Mouse (Mus musculus): Measurements from ENCODE around the gene Mepce. TPM values are rescaled to one million over a fixed set of nuclear protein-coding genes. Genes with fewer than 3 reads are reported as not detected.
"Not testable (repeated sequence)": the region's sequence is repeated elsewhere in the genome, so short reads cannot be mapped to it uniquely, and the experiment has no call there.

Mepce gene
- 10 to 100 TPM; 23.0 to 24.2 (median 23.3) TPM for total RNA-seq (2022)

- DNase-seq (ENCODE audit: low spot score in 2 of 2): peak; percentile 88 to 94
Measured at GRCm38 (mm10) chr5:137787151-137787928, at the start of gene Mepce, which contains the start of gene Zcwpw1. TSS of gene Mepce (minus strand) at chr5:137787655. TSS of gene Zcwpw1 (plus strand) at chr5:137787798.

GRCm38 (mm10) chr5:137837110-137837509 is 49.7 kb upstream of the Mepce start:
- not testable (repeated sequence) for DNase-seq (ENCODE audit: low spot score in 2 of 2)

- no peak for DNase-seq (ENCODE audit: low spot score in 2 of 2)
Measured at GRCm38 (mm10) chr5:137836611-137837010, 49.2 kb upstream of the Mepce start.

- not testable (repeated sequence) for DNase-seq (ENCODE audit: low spot score in 2 of 2)
Measured at GRCm38 (mm10) chr5:137835966-137836520, 48.6 kb upstream of the Mepce start, which contains the start of gene Pilra. TSS of gene Pilra (minus strand) at chr5:137836281.

- DNase-seq (ENCODE audit: low spot score in 2 of 2): no peak
Measured at GRCm38 (mm10) chr5:137833500-137833899, 46.0 kb upstream of the Mepce start.

GRCm38 (mm10) chr5:137831506-137831905 is 44.1 kb upstream of the Mepce start:
- DNase-seq (ENCODE audit: low spot score in 2 of 2): no peak

- no peak for DNase-seq (ENCODE audit: low spot score in 2 of 2)
Measured at GRCm38 (mm10) chr5:137831106-137831505, 43.7 kb upstream of the Mepce start.

GRCm38 (mm10) chr5:137830238-137830637 is 42.8 kb upstream of the Mepce start:
- no peak for DNase-seq (ENCODE audit: low spot score in 2 of 2)

- DNase-seq (ENCODE audit: low spot score in 2 of 2): no peak
Measured at GRCm38 (mm10) chr5:137828694-137829093, 41.2 kb upstream of the Mepce start.

GRCm38 (mm10) chr5:137826421-137826820 is 39.0 kb upstream of the Mepce start:
- no peak for DNase-seq (ENCODE audit: low spot score in 2 of 2)

GRCm38 (mm10) chr5:137825971-137826370 is 38.5 kb upstream of the Mepce start:
- DNase-seq (ENCODE audit: low spot score in 2 of 2): no peak

- no peak for DNase-seq (ENCODE audit: low spot score in 2 of 2)
Measured at GRCm38 (mm10) chr5:137825030-137825429, 37.6 kb upstream of the Mepce start.

GRCm38 (mm10) chr5:137823455-137824045 is 36.1 kb upstream of the Mepce start:
- no peak for DNase-seq (ENCODE audit: low spot score in 2 of 2)

- no peak for DNase-seq (ENCODE audit: low spot score in 2 of 2)
Measured at GRCm38 (mm10) chr5:137822602-137823001, 35.1 kb upstream of the Mepce start.

- DNase-seq (ENCODE audit: low spot score in 2 of 2): no peak
Measured at GRCm38 (mm10) chr5:137822126-137822525, 34.7 kb upstream of the Mepce start.

- DNase-seq (ENCODE audit: low spot score in 2 of 2): no peak
Measured at GRCm38 (mm10) chr5:137817466-137818222, 30.2 kb upstream of the Mepce start.

GRCm38 (mm10) chr5:137808316-137808715 is 20.9 kb upstream of the Mepce start:
- DNase-seq (ENCODE audit: low spot score in 2 of 2): no peak

GRCm38 (mm10) chr5:137806158-137806557 is 18.7 kb upstream of the Mepce start:
- DNase-seq (ENCODE audit: low spot score in 2 of 2): no peak

- no peak for DNase-seq (ENCODE audit: low spot score in 2 of 2)
Measured at GRCm38 (mm10) chr5:137800917-137801316, 13.5 kb upstream of the Mepce start.

GRCm38 (mm10) chr5:137796606-137797005 is 9.2 kb upstream of the Mepce start:
- DNase-seq (ENCODE audit: low spot score in 2 of 2): no peak

GRCm38 (mm10) chr5:137791553-137791952 is 4.1 kb upstream of the Mepce start:
- no peak for DNase-seq (ENCODE audit: low spot score in 2 of 2)
